Mouse (Mus musculus) cerebellum, postnatal 14 days (tissue): ENCODE results near the gene Ccdc167.

Experiments
- DNase-seq, 2 experiments: peaks; one replicate each; pipeline ENCODE4 v3.0.0; 2021; ENCODE audit warnings: mixed read lengths in 2 of 2

Gene Ccdc167

DNA sequence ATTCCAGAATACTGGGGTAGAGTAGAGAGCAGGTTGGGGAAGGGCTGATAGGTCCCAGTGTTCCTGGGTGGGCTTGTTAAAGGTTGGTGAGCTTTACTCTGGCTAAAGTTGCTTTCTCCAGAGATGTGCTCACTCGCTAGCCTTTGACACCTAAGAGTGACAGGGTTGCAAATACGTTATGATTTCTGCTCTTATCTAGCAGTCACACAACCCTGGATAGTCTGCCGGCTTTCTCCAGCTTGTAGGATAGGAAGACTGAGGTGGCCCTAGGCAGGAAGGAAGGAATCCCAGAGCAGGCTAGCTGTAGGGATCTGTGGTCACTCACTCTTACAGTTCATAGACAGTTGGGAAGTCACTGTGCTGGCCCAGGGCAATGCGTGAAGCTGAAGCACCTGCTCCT lies 32.6 kb downstream of the Ccdc167 start:
- no peak for DNase-seq

GRCm38 (mm10) chr17:29683127-29683526 lies 33.7 kb downstream of the Ccdc167 start:
- no peak for DNase-seq

DNA sequence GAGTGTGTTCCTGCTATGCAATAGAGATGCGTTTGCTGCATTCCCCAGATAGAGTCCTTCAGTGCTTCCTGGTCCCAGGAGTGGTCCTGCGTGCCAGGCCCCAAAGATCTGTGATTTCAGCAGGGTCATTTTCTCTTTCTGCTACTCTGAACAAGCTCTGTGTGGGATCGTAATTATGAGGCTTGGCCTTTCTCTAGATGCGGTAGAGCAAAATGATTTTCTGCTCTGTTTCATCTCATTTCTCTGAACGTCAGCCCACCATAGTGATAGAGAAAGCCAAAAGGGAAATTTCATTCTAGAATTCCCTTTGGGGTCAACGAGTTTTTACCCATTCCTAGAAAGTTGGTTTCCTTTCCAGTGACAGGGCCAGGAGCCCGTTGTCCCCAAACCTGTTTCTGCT lies 34.6 kb downstream of the Ccdc167 start:
- DNase-seq = peak in 1 of 2 experiments; percentile 26

GRCm38 (mm10) chr17:29681669-29682068 lies 35.2 kb downstream of the Ccdc167 start:
- peak; percentile 46 to 54 for DNase-seq

DNA sequence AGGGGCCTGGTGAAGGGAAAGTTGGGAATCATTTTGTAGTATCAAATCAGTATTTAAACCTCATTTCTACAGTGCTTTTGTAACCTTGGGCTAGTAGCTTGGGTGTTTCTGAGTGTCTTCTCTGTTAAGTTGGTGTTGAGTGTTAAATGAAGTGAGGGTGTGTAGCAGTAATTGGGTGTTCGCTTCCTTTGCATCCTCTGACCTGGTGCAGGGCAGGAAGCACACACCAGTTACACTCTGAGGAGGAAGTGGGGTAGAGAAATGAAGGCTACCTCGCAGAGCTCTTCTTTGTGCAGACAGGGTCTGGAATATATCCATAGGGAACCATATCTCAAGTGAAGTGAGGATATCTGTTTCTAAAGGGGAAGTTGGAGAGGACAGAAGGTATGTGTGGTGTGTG lies 35.9 kb downstream of the Ccdc167 start:
- DNase-seq = no peak

DNA sequence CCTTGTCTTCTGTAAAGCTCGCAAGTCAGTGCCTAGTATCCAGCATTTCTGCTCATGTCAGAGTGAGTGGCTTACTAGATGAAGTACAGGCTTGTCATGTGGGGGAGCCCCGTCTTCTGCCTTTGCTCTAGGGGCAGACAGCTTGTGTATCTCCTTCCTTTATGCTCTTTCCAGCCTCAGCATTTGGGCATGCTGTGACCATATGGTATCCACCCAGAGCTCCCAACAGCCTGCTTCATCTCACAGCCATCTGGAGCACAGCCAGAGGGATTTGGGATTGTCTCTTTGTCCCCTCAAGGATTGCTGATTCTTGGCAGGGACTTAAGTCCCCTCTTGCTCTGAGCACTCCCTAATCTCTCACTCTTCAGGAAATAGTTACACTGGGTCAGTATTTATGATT lies 36.7 kb downstream of the Ccdc167 start:
- peak; percentile 98 to 99 for DNase-seq

GRCm38 (mm10) chr17:29679038-29679767 lies 37.6 kb downstream of the Ccdc167 start:
- DNase-seq = no peak

DNA sequence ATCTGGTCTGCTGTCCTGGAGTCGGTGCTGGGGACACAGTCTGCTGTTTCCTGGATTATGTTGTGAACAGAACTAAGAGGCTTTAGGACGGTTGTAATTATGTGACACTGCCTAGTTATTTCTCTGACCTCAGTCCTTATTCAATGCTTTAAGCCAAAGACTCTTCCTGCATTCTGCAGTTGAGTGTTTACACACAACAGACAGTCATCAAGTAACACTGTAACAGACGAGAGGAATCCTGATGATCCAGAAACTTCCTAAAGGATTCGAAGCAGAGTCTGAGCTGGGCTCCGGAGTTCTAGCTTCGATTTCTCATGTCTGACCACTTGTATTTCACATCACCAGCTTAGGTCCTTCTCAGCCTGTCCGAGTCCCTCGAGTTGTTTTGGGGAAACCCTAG lies 38.3 kb downstream of the Ccdc167 start:
- DNase-seq = no peak

GRCm38 (mm10) chr17:29673325-29673724 lies 43.5 kb downstream of the Ccdc167 start:
- DNase-seq = no peak

GRCm38 (mm10) chr17:29671021-29671420 lies 45.8 kb downstream of the Ccdc167 start:
- DNase-seq = peak in 1 of 2 experiments; percentile 47

DNA sequence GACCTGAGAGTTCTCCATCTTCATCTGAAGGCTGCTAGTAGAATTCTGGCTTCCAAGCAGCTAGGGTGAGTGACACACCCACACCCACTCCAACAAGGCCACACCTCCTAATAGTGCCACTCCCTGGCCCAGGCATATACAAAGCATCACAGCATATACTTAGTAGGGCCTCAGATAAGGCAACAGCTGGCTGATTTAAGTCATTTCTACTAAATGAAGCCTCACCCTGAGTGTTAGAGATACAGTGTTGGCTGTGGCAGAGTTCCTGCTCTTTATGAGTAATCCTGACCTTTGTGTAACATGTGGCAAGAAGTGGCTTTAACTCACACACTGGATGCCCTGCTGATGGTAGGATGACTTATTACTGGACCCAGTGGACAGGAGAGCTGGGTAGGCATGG lies 46.9 kb downstream of the Ccdc167 start:
- DNase-seq = no peak

DNA sequence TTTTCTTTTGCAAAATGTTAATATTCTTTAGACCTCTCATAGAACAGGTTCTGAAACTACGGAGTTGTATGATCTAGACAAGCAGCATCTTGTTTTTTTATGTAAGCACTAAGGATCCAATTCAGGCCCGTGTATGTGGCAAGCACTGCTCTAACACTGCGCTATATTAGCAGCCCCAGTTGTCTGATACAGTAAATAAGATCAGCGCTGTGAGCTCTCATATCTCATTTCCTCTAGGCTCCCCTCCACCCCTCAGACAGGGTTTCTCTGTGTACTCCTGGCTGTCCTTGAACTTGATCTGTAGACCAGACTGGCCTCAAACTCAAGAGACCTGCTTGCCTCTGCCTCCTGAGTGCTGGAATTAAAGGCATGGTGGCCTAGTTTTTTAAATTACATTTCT lies 47.8 kb downstream of the Ccdc167 start:
- DNase-seq = no peak

- peak; percentile 78 to 88 for DNase-seq
Measured at GRCm38 (mm10) chr17:29668051-29668986, 48.5 kb downstream of the Ccdc167 start.

DNA sequence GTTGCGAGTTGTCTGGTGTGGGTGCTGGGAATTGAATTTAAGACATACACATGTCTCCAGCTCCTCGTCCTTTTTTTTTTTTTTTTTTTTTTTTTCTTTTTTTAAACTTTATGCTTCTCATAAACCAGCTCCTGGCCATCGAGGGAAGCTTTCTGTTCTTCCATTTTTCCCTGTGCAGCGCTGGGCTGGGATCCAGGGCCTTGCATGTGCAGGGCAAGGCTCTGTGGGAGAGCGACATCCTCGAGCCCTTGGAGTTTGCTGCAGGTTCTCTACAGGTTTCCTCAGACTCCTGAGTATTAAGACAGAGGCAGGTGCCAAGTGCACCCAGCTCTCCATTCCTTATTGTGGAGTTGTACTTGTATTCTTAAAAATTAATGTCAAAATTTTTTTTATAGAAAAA lies 54.7 kb downstream of the Ccdc167 start:
- peak; percentile 33 to 38 for DNase-seq

- DNase-seq = no peak
Measured at GRCm38 (mm10) chr17:29660762-29661391, 56.0 kb downstream of the Ccdc167 start.

DNA sequence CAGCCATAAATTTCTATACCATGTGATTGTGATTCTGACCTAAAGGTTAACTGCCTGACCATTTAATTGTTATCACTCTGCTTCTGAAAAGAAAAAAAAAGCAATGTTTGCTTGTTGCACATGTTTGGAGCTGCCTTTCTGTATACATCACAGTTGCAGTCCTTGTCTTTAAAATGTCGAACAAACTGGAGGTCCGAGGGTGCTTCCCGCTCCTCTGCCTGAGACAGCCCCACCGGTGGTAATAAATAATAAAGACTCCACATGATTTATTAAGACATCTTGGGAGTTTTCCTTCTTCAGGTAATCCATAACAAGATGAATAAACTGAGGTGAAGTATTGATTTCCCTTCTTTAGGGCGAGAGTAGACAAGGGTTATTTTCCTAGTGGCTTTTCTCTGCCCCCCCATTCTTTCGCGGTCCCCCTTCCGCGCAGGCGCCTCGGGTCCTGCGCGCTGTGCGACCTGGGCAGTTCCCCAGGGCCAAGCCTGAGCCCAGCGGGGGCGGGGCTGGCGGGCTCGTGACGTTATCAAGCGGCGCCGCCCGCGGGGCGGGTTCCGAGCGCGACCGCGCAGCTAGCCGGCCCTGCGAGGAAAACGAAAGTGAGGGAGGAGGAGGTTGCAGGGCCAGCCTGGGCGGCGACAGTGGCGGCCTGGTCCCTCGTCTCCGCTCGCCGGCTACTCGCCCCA lies 56.6 kb downstream of the Ccdc167 start, which contains the start of gene Cmtr1:
TSS of gene Cmtr1 (plus strand) at position 520 of the 686 bp plus-strand sequence.
- DNase-seq = peak; percentile 97 to 99

DNA sequence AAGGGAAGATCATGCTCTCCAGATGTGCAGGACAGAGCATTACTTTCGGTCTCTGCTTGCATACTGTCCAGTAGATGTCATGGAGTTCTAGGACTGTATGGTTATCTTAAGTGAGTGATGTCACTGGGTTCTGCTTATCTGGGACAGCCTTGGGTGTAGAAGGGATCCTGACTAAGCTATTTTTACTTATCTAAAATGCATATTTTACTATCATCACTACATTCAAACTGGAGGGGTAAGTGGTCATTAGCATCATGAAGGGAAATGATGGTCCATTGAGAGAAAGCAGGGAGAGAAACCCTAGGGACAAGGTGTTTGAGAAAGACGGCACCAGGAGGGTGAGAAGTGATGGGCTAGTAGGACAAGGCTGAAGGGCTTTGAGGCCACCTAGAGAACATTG lies 58.6 kb downstream of the Ccdc167 start:
- DNase-seq = no peak

DNA sequence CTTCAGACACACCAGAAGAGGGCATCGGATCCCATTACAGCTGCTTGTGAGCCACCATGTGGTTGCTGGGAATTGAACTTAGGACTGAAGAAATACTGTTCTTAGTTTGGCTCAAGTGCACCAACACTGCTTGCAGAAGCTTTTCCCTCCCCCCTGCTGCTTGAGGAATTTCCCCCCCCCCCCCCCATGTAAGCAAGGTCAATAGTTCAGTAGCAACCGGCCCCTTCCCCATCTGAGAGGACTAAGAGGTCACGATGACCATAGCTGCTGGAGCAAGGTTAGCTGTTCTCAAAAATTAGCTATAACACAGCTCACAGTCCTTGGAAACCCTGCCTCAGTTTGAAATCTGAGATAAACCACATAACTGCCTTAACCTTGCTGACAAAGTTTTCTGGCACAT lies 74.6 kb downstream of the Ccdc167 start:
- DNase-seq = no peak

GRCm38 (mm10) chr17:29640971-29641370 lies 75.9 kb downstream of the Ccdc167 start:
- DNase-seq = no peak

DNA sequence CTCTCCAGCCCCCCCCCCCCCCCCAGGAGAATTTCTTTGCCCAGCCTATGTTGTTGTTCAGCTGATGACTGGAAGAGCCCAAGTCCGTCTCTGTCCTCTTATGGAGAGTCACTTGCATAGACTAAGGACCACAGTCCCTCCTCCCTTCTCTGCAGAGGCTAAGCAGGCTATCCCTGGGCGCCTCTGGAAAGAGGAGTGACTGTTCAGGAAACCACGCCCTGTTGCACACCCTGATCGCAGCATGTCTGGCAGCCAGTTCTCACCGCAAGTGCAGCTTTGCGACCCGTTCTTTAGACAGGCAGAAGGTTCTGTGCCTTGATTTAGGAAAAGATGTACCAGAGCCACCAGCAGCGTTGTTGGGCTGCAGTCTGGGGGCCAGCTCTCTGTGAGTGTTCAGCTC lies 78.9 kb downstream of the Ccdc167 start:
- DNase-seq = no peak

DNA sequence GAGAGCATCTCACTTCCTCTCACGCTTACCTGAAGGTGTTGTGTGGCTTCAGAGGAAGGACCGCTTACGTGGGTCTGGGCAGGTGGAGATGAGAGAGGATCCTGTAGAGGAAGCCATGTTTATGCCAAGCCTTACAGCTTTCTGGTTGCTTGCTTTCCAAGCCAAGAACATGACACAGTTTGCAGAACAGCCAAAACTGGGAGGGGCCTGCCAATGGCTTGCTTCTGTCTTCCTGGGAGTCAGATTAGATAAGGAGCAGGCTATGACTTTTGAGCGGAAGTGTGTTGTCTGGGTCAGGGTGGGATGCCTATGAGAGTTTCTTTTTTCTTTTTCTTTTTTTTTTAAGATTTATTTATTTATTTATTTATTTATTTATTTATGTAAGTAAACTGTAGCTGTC lies 79.5 kb downstream of the Ccdc167 start:
- peak; percentile 58 to 59 for DNase-seq
